15 mouse cellular contexts compared by ENCODE assay signal in the genomic region with DNA sequence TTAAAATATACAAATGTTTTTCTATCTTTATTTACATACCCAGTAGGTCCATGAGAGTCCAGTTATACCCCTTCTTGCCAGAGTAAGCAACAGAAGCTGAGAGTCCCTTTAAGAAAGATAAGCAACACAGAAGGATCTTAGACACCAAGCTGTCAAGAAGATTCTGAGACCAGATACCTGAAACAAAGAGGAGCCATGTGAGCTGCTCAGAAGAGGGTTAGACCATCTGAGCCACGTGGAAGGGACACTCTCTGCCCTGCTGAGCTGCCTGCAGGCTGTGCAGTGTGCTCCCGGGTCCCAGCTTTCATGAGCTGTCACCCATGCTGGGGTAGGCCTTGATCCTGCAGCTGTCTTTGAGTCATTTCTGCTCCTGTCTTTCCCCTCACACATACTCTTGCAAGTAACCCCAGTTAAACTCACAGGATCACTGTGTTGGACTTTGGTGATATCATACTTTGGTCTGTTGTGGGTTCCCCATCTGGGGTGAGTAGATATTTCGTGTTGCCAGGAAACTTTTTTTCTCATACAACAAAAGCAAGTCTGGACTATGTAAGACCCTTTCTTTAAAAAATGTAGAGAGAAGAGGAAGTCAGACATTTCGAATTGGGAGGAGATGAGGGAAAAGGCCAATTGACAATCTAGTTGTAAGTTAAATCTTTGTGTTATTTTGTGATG.
"Had no signal": no experiment of that assay in that cellular context is flagged by ENCODE, and none has a peak within 500 bp of the region (broad histone marks: within the 10 kb centered on the region; RNA-seq: fewer than 3 reads in every experiment).

No protein-coding gene starts in this region.

- H3K9me3 ChIP-seq: kidney, embryonic 15.5 days; limb, embryonic 10.5 days; liver, embryonic 15.5 days; midbrain, embryonic 10.5 days; neural tube, embryonic 15.5 days had no signal

- H3K4me1 ChIP-seq: limb, embryonic 10.5 days; midbrain, embryonic 10.5 days; neural tube, embryonic 15.5 days had no signal

- H3K9ac ChIP-seq: kidney, embryonic 15.5 days; liver, embryonic 15.5 days; lung, embryonic 14.5 days; neural tube, embryonic 15.5 days had no signal

- H3K27ac ChIP-seq: kidney, embryonic 15.5 days; limb, embryonic 10.5 days; liver, embryonic 15.5 days; midbrain, embryonic 10.5 days; neural tube, embryonic 15.5 days had no signal

- H3K4me2 ChIP-seq: kidney, embryonic 15.5 days; liver, embryonic 15.5 days; lung, embryonic 14.5 days; neural tube, embryonic 15.5 days had no signal

- H3K36me3 ChIP-seq: kidney, embryonic 15.5 days; limb, embryonic 10.5 days; liver, embryonic 15.5 days; midbrain, embryonic 10.5 days; neural tube, embryonic 15.5 days had no signal

- H3K4me3 ChIP-seq: kidney, embryonic 15.5 days; limb, embryonic 10.5 days; liver, embryonic 15.5 days; midbrain, embryonic 10.5 days; myocyte; neural tube, embryonic 15.5 days had no signal

- DNase-seq: kidney, adult 18-20 months; kidney, postnatal 14 days; lung, embryonic 14.5 days; lung, postnatal 10 days; lung, postnatal 4 days; midbrain, embryonic 14.5 days; right cerebral cortex, adult 18-20 months; right cerebral cortex, postnatal 25 days; thymus, postnatal 36 days had no signal

- H3K27me3 ChIP-seq: kidney, embryonic 15.5 days; liver, embryonic 15.5 days; neural tube, embryonic 15.5 days had no signal
